Mouse (Mus musculus): ENCODE measurements at regions not wholly inside any gene's neighbourhood (a gene's known extent, or its start where the extent isn't known, plus 50 kb on each side); places are given as distances from the start of the nearest gene placed in this dataset.

DNA sequence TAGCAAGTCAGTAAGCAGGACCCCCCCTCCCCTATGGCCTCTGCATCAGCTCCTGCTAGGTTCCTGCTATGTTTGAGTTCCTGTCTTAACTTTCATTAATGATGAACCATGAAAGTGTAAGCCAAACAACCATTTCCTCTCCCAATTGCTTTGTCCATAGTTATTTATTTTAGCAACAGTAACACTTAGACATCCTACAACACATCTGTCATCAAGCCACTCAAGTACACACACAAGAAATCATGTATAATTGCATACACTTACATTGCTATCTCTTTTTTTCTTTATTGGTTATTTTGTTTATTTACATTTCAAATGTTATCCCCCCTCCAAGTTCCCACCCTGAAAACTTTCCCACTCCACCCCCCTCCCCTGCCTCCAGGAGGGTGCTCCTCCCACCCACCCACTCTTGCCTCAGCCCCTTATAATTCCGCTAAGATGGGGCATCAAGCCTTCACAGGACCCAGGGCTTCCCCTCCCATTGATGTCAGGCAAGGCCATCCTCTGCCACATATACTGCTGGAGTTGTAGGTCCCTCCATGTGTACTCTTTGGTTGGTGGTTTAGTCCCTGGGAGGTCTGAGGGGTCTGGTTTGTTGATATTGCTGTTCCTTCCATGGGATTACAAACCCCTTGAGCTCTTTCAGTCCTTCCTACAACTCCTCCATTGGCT, 310.9 kb upstream of the Ccnh start:
- no peak for DNase-seq (ENCODE audit: low read depth)

- no peak for DNase-seq (ENCODE audit: low read depth)
These were observed 283.7 kb upstream of the Ccnh start for GRCm38 (mm10) chr13:84905347-84905981.

- DNase-seq (ENCODE audit: low read depth): no peak
These were observed 283.2 kb upstream of the Ccnh start for GRCm38 (mm10) chr13:84905994-84906393.

- no peak for DNase-seq (ENCODE audit: low read depth)
These were observed 257.9 kb upstream of the Ccnh start for GRCm38 (mm10) chr13:84931271-84931670.

GRCm38 (mm10) chr13:84935610-84936009, 253.6 kb upstream of the Ccnh start:
- no peak for DNase-seq (ENCODE audit: low read depth)

GRCm38 (mm10) chr13:84939695-84940094, 249.5 kb upstream of the Ccnh start:
- no peak for DNase-seq (ENCODE audit: low read depth)

DNA sequence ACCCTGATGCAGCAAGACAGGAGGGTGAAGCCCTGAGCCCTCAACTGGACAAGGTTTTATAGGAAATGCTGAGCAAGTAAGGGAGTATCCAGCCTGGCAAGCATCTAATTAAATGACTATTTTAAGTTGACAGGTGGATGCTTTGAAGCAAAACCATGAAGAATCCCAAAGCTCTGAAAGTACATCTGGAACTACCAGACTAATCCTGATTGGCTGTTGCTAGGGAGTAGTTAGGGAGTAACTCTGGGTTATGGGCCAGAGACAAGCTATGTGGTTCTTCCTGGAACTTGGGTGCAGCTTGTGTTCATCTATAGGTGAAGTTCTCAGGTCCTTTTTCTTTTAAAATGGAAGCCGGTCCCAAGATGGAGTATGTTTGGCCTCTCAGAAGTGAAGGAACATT, 248.3 kb upstream of the Ccnh start:
- DNase-seq (ENCODE audit: low read depth): no peak

DNA sequence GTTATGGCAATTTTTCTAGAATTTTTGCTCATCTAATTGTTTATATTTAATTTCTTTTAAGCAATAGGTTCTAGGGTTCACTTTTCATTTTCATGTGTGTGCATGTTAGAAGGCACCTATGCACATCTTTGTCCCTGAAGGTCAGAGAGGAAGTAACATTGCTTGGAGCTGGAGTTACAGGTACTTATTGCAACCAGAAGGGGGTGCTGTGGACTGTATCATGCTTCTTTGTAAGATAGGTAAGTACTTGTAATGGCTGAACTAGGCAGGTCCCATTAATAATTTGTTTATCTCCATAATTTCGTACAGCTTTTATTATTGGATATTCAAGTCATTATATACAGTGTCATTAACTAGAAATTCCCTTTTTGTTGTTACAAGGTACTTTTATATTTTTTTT, 238.3 kb upstream of the Ccnh start:
- DNase-seq (ENCODE audit: low read depth): peak; percentile 18

GRCm38 (mm10) chr13:84953161-84953560, 236.0 kb upstream of the Ccnh start:
- no peak for DNase-seq (ENCODE audit: low read depth)

- DNase-seq (ENCODE audit: low read depth): no peak
These were observed 235.4 kb upstream of the Ccnh start for GRCm38 (mm10) chr13:84953760-84954159.

DNA sequence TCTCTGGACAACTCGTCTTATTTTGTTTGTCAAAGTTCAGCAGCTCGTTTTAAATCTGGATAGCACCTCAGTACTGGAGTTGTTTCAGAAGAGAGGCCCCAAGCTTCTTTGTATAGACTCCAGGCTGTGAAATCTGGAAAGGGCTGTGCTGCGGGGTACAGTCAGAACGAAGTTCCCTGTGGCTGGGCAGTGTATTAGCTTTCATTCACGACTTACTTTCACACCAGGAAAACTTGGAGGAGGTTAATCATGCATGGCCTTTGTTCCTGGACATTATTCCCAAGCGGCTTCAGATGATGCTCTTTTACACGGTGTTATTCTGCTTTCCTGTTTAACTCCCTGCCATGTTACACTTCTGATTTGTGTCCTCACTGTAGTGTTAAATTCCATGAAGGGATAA, 220.3 kb upstream of the Ccnh start:
- DNase-seq (ENCODE audit: low read depth): no peak
